Mouse (Mus musculus) kidney, postnatal 14 days (tissue): ENCODE data around the gene Eddm3b.

ENCODE experiments used
- DNase-seq: peaks from one replicate; pipeline ENCODE4 v3.0.0; 2022; ENCODE audit warnings: mixed read lengths

Gene Eddm3b

DNA sequence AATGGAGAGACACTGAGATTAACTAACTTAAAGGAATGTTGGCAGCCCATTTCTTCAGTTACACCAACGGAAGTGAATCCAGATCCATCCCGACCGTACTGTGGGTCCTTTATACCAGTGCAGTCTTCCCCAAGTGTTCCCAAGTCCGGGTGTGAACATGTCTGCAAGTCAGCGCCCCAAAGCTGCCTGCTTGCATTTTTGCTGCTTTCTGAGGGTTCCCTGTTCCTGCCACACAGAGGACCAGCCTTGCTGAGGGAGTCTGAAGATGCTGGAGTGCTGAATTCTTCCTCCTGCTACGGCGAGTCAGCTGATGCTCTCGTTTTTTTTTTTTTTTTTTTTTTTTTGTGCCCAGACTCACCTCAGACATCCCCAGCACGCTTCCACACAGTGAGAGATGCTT lies 19.3 kb upstream of the Eddm3b start:
- DNase-seq: no peak

DNA sequence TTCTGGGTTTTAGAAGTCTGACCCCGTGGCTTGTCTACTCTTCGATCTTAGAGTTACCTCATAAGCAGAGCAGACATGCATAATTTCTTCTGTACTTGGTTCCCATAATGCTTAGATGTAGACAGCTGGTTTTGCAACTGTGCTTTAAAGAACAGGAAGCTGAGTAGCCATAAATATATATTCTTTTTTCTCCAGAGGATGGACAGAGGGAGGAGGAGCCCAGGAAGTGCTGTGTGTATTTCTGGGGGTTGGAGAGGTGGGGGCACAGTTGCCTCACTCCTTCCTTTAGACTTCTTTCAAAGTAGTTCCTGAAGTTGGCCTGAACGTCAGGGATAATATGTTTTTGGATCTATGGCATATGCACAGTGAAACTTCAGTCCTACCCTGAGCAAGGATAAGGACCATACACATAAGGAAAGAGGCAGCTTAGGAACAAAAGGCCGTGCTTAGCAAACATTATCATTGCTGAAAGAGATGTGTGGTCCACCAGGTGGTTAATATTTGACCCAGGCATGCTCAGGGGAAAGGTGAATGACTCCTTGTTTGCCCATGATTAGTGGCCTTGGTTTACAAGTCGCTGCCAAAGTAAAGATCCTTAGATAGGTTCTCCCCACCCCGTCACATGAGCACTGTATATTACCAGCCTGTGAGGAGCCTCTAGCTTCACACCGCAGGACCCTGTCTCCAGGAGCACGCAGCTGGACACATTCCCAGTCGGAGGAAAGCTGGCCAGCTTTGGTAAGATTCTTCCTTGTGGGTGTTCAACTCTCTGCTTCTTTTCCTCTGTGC lies 18.3 kb upstream of the Eddm3b start:
- peak; percentile 55 for DNase-seq

GRCm38 (mm10) chr14:51098300-51098699 lies 15.9 kb upstream of the Eddm3b start:
- DNase-seq: peak; percentile 89

DNA sequence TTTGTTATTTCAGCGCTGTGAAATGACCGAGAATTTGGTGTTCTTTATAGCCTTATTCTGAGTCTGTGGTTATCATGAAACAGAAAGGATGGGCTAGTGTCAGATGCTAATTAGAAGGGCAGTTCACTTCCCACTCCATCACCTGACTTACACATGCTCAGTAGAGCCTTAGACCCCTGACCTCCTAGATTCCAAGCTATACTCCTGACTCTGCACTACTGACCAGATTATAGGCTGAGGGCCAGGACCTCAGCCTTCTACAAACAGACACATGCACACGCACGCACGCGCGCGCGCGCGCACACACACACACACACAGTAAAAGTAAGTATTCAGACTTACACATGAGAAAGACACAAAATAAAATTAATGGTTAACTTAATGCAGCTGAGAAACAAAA lies 15.3 kb upstream of the Eddm3b start:
- DNase-seq: no peak

DNA sequence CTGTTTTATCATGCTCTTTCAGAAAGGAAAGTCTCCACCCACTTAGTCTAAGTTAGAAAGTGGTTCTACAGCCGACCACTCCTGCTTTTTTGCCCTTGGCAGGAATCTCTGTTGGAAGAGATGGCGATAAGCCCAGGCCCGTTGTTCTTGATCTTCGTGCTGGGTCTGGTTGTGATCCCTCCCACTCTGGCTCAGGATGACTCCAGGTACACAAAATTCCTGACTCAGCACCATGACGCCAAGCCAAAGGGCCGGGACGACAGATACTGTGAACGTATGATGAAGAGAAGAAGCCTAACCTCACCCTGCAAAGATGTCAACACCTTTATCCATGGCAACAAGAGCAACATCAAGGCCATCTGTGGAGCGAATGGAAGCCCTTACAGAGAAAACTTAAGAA lies 12.9 kb upstream of the Eddm3b start:
- no peak for DNase-seq

- peak; percentile 71 for DNase-seq
These were observed 11.0 kb upstream of the Eddm3b start for GRCm38 (mm10) chr14:51103217-51103616.

DNA sequence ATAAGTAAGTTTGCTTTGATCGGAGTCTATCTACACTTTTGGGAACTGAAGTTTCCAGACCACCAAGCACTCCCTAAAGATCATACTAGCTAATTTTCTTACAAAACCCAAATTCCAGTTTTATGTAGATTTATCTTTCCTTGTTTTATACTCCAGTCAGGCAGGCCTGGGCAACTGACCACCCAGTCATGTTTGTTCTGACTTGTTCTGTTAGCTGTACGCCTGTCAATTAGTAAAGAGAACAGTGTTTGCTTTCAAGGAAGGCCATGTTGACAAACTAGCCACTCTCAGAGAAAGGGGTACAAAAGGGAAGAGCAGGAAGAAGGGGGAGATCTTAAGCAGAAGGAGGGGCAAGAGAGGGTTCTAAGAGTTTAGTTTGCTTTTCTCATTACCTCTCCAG lies 9.9 kb upstream of the Eddm3b start:
- DNase-seq: no peak

DNA sequence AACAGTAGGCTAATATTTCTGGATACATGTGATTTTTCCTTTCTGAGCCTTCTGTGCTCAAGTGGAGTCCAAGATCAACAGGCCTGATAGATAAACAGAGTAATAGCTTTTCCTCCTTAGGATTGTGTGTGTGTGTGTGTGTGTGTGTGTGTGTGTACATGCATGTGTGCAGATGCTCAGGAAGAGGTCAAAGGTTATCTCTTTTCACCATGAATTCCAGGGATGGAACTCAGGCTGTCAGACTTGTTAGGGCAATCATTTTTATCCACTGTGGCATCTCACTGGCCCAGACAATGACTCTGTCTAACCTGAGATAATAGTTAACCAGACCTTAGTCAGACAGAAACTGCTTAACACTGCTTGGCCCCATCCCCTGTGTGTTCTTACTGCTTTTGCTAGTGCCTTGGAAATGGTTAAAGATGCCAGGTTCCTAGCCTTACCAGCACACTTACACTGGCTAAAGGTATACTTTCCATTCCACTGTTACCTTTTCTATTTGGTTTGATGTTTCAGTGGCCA lies 7.7 kb upstream of the Eddm3b start:
- DNase-seq: no peak

- DNase-seq: no peak
These were observed 2.3 kb upstream of the Eddm3b start for GRCm38 (mm10) chr14:51111966-51112365.

DNA sequence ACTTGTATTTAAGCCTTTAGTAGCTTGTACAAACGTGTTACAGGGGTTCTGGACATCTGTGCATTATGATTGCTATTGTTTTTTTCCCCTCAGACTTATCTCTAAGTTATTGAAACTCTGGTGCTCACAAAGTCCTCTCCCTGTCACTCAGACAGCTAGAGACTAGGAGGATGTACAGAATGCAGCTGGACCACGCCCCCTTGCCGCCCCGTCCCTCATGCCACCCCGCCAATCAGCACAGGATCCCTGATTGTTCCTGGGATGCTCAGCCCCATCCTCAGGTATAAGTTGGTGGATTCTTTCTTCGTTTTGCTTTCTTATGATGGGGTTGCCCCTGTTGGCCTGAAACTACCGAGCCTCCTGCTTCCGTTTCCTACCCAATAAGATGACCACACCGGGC lies 750 bp upstream of the Eddm3b start:
- no peak for DNase-seq

GRCm38 (mm10) chr14:51125684-51126083 lies 11.5 kb downstream of the Eddm3b start:
- DNase-seq: no peak

GRCm38 (mm10) chr14:51127648-51128258 lies 13.5 kb downstream of the Eddm3b start:
- DNase-seq: no peak

GRCm38 (mm10) chr14:51128775-51129623 lies 14.8 kb downstream of the Eddm3b start:
- no peak for DNase-seq

GRCm38 (mm10) chr14:51129624-51129975 lies 15.4 kb downstream of the Eddm3b start:
- DNase-seq: no peak

DNA sequence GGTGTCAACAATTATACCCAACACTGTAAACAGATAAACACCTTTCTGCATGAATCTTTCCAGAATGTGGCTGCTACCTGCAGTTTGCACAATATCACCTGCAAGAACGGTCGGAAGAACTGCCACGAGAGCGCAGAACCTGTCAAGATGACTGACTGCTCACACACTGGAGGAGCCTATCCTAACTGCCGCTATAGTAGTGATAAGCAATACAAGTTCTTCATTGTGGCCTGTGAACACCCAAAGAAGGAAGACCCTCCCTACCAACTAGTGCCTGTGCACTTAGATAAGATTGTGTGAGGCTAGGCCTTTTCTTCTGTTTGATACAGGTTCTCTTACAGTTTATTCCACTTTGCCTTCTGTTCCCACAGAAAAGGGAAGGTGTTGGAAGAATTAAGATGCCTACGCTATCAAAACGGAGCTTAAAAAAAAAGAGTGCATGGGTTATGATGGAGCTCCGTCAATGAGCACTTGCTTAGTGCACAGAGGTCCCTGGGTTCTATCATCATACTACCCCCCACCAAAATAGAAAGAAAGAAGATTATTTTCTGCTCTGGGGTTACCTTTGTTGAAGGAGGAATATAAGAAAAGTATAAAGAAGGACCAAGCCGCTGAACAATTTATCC lies 16.2 kb downstream of the Eddm3b start:
- no peak for DNase-seq

- no peak for DNase-seq
These were observed 17.0 kb downstream of the Eddm3b start for GRCm38 (mm10) chr14:51131086-51131815.

DNA sequence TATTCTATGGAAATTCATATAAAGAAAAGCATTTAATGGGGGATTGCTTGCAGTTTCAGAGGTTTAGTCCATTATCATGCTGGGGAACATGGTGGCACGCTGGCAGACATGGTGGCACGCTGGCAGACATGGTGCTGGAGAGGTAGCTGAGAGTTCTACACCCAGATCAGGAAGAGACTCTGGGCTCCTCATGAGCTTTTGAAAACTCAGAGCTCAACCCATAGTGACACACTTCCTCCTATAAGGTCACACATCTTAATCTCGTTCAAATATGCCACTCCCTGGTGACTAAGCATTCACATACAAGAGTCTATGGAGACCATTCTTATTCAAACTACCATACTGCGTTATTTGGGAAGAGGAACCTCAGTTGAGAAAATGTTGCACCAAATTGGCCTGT lies 18.1 kb downstream of the Eddm3b start:
- DNase-seq: no peak

DNA sequence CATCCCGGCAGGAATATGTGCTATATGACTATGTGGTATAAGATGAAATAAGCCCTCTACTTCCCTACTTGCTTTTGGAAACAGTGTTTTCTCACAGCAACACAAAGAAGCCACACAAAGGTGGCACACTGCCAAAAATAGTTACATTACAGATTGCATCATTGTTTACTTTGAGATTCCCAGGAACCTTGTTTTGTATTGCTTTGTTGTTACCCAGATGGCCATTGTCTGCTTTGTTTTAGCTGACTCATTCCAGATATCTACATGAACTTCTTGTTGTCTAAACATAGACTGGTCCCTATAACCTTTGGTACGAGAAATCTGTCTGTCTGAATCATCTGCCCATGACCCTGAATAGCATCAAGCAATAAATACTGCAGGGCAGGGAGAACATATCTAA lies 26.1 kb downstream of the Eddm3b start:
- no peak for DNase-seq

DNA sequence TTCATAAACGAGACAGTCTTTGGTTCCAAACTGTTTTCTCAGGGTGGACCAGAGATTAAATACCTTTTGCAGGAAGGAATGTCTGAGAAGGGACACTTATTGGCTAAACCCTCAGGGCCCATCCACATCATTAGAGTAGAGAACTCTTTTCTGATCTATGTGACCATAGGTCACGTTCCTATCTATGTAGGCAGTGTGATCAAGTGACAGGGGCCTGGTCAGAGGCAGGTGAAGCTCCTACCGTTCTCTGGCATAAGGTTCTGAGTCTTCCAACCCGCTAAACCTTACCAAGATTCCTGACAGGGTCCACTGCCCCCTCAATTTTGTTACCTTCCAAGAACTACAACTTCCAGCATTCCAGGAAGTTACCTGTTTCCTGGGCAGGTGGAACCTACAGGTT lies 27.9 kb downstream of the Eddm3b start:
- no peak for DNase-seq

GRCm38 (mm10) chr14:51142568-51142967 lies 28.3 kb downstream of the Eddm3b start:
- DNase-seq: no peak

DNA sequence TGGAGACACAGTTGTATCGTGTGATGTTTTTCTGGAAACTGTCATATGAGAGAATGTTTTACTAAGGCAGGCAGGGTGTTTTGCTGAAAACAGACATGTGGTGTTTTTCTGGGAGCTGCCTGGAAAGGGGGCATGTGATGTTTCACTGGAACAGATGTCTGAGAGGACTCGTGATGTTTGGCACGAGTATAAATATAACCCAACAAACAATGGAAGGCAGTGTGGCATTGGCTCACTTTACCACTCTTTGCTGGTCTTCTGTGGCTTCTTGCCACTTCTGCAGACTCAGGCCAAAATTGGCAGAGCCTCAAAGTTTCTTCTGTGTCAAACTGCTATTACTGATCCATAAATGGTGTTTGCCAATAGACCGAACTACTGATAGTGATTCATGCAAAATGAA lies 29.1 kb downstream of the Eddm3b start:
- DNase-seq: no peak

DNA sequence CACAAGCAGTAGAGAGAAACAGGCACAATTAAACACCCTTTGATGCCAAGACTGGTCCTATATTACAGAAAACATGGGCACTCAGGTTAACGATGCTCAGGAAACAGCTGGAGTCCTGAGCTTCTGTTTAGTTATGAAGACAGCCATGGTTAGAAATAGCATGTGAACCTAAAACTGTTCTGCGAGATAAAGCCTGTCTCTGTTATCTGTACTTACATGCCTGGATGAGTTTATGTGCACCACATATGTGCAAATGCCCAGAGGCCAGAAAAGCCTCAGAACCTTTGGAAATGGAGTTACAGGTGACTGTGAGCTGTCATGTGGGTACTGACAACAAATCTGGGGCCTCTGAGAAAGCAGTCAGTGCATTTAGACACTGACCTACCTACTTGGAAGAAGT lies 29.7 kb downstream of the Eddm3b start:
- DNase-seq: no peak
